Mouse (Mus musculus) c-Kit-positive CD71-negative TER-119-negative erythroid progenitor cells, embryonic 14.5 days (primary cell): ENCODE data around the gene Hapln4.
A peak's percentile ranks its signal among the peaks of the same experiment; 100 is the strongest.

Source experiments
- DNase-seq: peaks from one replicate; pipeline ENCODE4 v3.0.0-alpha.2; 2013; ENCODE audit warnings: low read depth

Gene Hapln4

GRCm38 (mm10) chr8:70139026-70139857, 56.0 kb downstream of the Hapln4 start, which contains the start of the genes Rfxank, Borcs8 and Mef2b:
Gene Rfxank, minus strand, starts transcription at chr8:70139154.
Gene Borcs8, plus strand, starts transcription at chr8:70139499.
Gene Mef2b, plus strand, starts transcription at chr8:70139711.
- DNase-seq, result peak; percentile 99

GRCm38 (mm10) chr8:70139981-70140380, 56.7 kb downstream of the Hapln4 start:
- no peak for DNase-seq
